Mouse (Mus musculus): ENCODE measurements around the gene Mup8.
"Not testable (repeated sequence)": the region's sequence is repeated elsewhere in the genome, so short reads cannot be mapped to it uniquely, and the experiment has no call there.

Mup8 gene

DNA sequence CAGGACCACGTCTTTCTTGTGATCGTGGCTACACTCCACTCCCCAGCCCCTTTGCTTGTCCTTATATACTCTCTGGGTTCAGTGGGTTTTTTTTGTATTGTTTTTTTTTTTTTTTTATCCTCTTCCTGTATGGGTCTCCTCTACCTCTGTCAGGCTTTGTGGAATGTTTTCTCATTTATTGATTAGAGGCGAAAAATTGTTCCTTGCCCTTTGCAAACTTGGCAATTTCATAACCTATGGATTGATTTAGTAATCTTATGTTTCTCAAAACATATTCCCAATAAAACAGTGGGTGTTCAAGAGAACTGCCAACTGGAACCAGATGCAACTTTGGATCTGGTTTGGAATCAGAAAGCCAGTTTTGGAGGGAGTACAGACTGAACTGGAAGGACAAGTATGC is at the start of gene Mup8:
Mup8 (minus strand) TSS at position 101 of the 400 bp plus-strand sequence.
- not testable (repeated sequence) for TF ChIP-seq GATA4 (IDR thresholded peaks at IDR 0.05; ENCODE audit: insufficient replicate concordance, low read length)
